ENCODE assay signal across 31 mouse cellular contexts in the genomic region with DNA sequence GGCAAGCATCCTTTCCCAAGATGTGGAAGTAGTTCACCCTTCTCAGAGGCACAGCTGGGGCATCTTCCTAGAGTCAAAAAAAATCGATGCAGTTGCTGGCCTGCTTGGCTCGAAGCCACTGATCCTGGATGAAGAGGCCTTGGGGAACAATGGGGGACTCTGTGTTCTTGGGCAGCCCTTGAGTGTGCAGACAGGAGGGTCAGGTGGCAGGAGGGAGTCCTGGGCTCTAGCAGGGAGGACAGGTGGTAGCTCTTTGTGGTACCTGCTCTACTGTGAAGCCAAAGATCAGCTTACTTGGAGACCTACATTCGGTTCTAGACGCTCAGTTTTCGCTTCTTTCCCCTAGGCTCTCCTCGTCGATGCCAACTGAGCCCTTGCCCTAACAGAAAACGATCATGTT. TPM values are rescaled to one million over a fixed set of nuclear protein-coding genes. Genes with fewer than 3 reads are reported as not detected.
DNase-seq lines count a peak whose midpoint lies in the region; ATAC-seq and TF ChIP-seq lines count a peak whose summit lies in the region.
"Had no signal": no experiment of that assay in that cellular context is flagged by ENCODE, and none has a peak within 500 bp of the region (broad histone marks: within the 10 kb centered on the region; RNA-seq: fewer than 3 reads in every experiment).

No protein-coding gene starts in this region.

- DNase-seq in hindbrain, postnatal 0 days (ENCODE audit: low spot score), result peak; percentile 20
- no peak for DNase-seq in hindbrain, embryonic 10.5 days (ENCODE audit: low spot score)
- DNase-seq in lung, embryonic 14.5 days, result peak; percentile 33
- DNase-seq in lung, postnatal 36 days, result no peak
- DNase-seq in lung, postnatal 0 days (ENCODE audit: low spot score), result no peak
- DNase-seq in lung, postnatal 14 days, result no peak
- peak; percentile 56 for DNase-seq in testis, postnatal 10 days (ENCODE audit: low spot score)
- no peak for DNase-seq in testis, postnatal 14 days (ENCODE audit: low spot score)
- DNase-seq: adrenal gland, adult 2 months; adrenal gland, postnatal 14 days; B cell, adult 2 months; cerebellum, adult 11 months; cerebellum, adult 2 months; cerebellum, adult 9-11 months; cerebellum, postnatal 25 days; gastrocnemius, postnatal 10 days; gastrocnemius, postnatal 36 days; heart, adult 2 months; heart, postnatal 14 days; heart, postnatal 4 days had no signal

- no peak for TF ChIP-seq CTCF in hindbrain, postnatal 0 days (IDR thresholded peaks at IDR 0.05; ENCODE audit: low read depth)
- no peak for TF ChIP-seq CTCF in lung, embryonic 14.5 days (IDR thresholded peaks at IDR 0.05; ENCODE audit: low read depth)
- no peak for TF ChIP-seq CTCF in lung, postnatal 0 days (IDR thresholded peaks at IDR 0.05)

- H3K4me2 ChIP-seq in hindbrain, postnatal 0 days (ENCODE audit: low read depth, low read length), result no peak overlapping the region
- no peak overlapping the region for H3K4me2 ChIP-seq in lung, embryonic 14.5 days
- H3K4me2 ChIP-seq in lung, postnatal 0 days (replicated peaks; ENCODE audit: low read depth, low read length), result no peak overlapping the region
- H3K4me2 ChIP-seq: embryonic facial prominence, embryonic 13.5 days; forebrain, embryonic 13.5 days; heart, embryonic 13.5 days; hindbrain, embryonic 12.5 days; hindbrain, embryonic 15.5 days had no signal

- WGBS in hindbrain, postnatal 0 days, result 70% methylated on average over 8 of the region's 8 CpGs
- 85% methylated on average over 8 of the region's 8 CpGs for WGBS in hindbrain, embryonic 10.5 days
- WGBS in lung, embryonic 14.5 days, result 79% methylated on average over 8 of the region's 8 CpGs
- WGBS in lung, postnatal 0 days, result 64% methylated on average over 8 of the region's 8 CpGs

- H3K9me3 ChIP-seq in hindbrain, postnatal 0 days (ENCODE audit: low read length), result no peaks in the 10 kb centered on the region
- no peaks in the 10 kb centered on the region for H3K9me3 ChIP-seq in hindbrain, embryonic 10.5 days
- H3K9me3 ChIP-seq in lung, embryonic 14.5 days (ENCODE audit: low read depth, low read length), result no peaks in the 10 kb centered on the region
- no peaks in the 10 kb centered on the region for H3K9me3 ChIP-seq in lung, postnatal 0 days (ENCODE audit: low read length)
- H3K9me3 ChIP-seq: embryonic facial prominence, embryonic 13.5 days; forebrain, embryonic 10.5 days; forebrain, embryonic 13.5 days; heart, embryonic 10.5 days; heart, embryonic 13.5 days; hindbrain, embryonic 12.5 days; hindbrain, embryonic 15.5 days had no signal

- no peak overlapping the region for H3K27ac ChIP-seq in hindbrain, postnatal 0 days
- no peak overlapping the region for H3K27ac ChIP-seq in hindbrain, embryonic 10.5 days
- no peak overlapping the region for H3K27ac ChIP-seq in lung, embryonic 14.5 days (ENCODE audit: low read depth)
- H3K27ac ChIP-seq in lung, postnatal 0 days (ENCODE audit: low read length), result no peak overlapping the region; the same call in 1 of the 2 replicates
- H3K27ac ChIP-seq: embryonic facial prominence, embryonic 13.5 days; forebrain, embryonic 10.5 days; forebrain, embryonic 13.5 days; heart, adult 2 months; heart, embryonic 10.5 days; heart, embryonic 13.5 days; hindbrain, embryonic 12.5 days; hindbrain, embryonic 15.5 days had no signal

- no peak overlapping the region for H3K9ac ChIP-seq in hindbrain, postnatal 0 days (replicated peaks; ENCODE audit: low read length)
- no peak overlapping the region for H3K9ac ChIP-seq in lung, embryonic 14.5 days
- no peak overlapping the region for H3K9ac ChIP-seq in lung, postnatal 0 days (replicated peaks; ENCODE audit: low read depth)
- H3K9ac ChIP-seq: embryonic facial prominence, embryonic 13.5 days; forebrain, embryonic 13.5 days; heart, embryonic 13.5 days; hindbrain, embryonic 12.5 days; hindbrain, embryonic 15.5 days had no signal

- no peaks in the 10 kb centered on the region for H3K27me3 ChIP-seq in hindbrain, postnatal 0 days (ENCODE audit: insufficient read depth, low read length)
- H3K27me3 ChIP-seq in hindbrain, embryonic 10.5 days (ENCODE audit: insufficient read depth, poor library complexity, severe bottlenecking), result no peaks in the 10 kb centered on the region
- H3K27me3 ChIP-seq in lung, embryonic 14.5 days (ENCODE audit: insufficient read depth, low read length), result no peaks in the 10 kb centered on the region
- no peaks in the 10 kb centered on the region for H3K27me3 ChIP-seq in lung, postnatal 0 days (replicated peaks; ENCODE audit: insufficient read depth, low read length)
- H3K27me3 ChIP-seq: CH12.LX; embryonic facial prominence, embryonic 13.5 days; forebrain, embryonic 13.5 days; heart, embryonic 13.5 days; hindbrain, embryonic 12.5 days; hindbrain, embryonic 15.5 days had no signal

- no peaks in the 10 kb centered on the region for H3K36me3 ChIP-seq in hindbrain, postnatal 0 days (ENCODE audit: insufficient read depth, low read length)
- H3K36me3 ChIP-seq in hindbrain, embryonic 10.5 days, result no peaks in the 10 kb centered on the region
- no peaks in the 10 kb centered on the region for H3K36me3 ChIP-seq in lung, embryonic 14.5 days (ENCODE audit: insufficient read depth)
- no peaks in the 10 kb centered on the region for H3K36me3 ChIP-seq in lung, postnatal 0 days (ENCODE audit: insufficient read depth, low read length)
- H3K36me3 ChIP-seq: embryonic facial prominence, embryonic 13.5 days; forebrain, embryonic 10.5 days; heart, embryonic 10.5 days; heart, embryonic 13.5 days; hindbrain, embryonic 12.5 days; hindbrain, embryonic 15.5 days had no signal

- no peak overlapping the region for H3K4me3 ChIP-seq in hindbrain, postnatal 0 days (ENCODE audit: low read length)
- H3K4me3 ChIP-seq in hindbrain, embryonic 10.5 days, result no peak overlapping the region
- H3K4me3 ChIP-seq in lung, embryonic 14.5 days (ENCODE audit: low read depth, low read length), result no peak overlapping the region
- no peak overlapping the region for H3K4me3 ChIP-seq in lung, postnatal 0 days (ENCODE audit: low read depth, low read length)
- H3K4me3 ChIP-seq: embryonic facial prominence, embryonic 13.5 days; forebrain, embryonic 10.5 days; forebrain, embryonic 13.5 days; heart, adult 2 months; heart, embryonic 10.5 days; heart, embryonic 13.5 days; hindbrain, embryonic 12.5 days; hindbrain, embryonic 15.5 days had no signal

- TF ChIP-seq EP300 in lung, postnatal 0 days (IDR thresholded peaks at IDR 0.05), result no peak

- H3K4me1 ChIP-seq in hindbrain, postnatal 0 days (ENCODE audit: insufficient read depth, low read length), result no peaks in the 10 kb centered on the region
- H3K4me1 ChIP-seq in hindbrain, embryonic 10.5 days (replicated peaks), result peaks cover 12% of the 10 kb centered on the region
- H3K4me1 ChIP-seq in lung, embryonic 14.5 days (ENCODE audit: insufficient read depth), result no peaks in the 10 kb centered on the region
- no peaks in the 10 kb centered on the region; the same call in 1 of the 2 replicates for H3K4me1 ChIP-seq in lung, postnatal 0 days (ENCODE audit: insufficient read depth, low read depth, low read length)
- H3K4me1 ChIP-seq: forebrain, embryonic 10.5 days; forebrain, embryonic 13.5 days; hindbrain, embryonic 15.5 days had no signal

- ATAC-seq in hindbrain, postnatal 0 days, result no peak
- ATAC-seq in lung, embryonic 14.5 days (ENCODE audit: insufficient read depth), result 0 out of 2 replicates have a peak, but pooled peaks have one; percentile 44
- ATAC-seq in lung, postnatal 0 days, result peak; percentile 16; the same call in 1 of the 2 replicates
- ATAC-seq: forebrain, embryonic 13.5 days; forebrain, embryonic 16.5 days had no signal

RNA-seq across cellular contexts. Expression of gene Slc44a3, which starts 26.0 kb away (rescaled TPM):
- total RNA-seq in hindbrain, postnatal 0 days (2014; rRNA removed), result 0.14 and 0.68 TPM in 2 replicates
- polyA plus RNA-seq in hindbrain, postnatal 0 days (2015; fragmentation: Nextera tagmentation; extraction: Ambion mirVana), result 0.51 and 0.96 TPM in 2 replicates
- 0.33 and 0.98 TPM in 2 replicates for polyA plus RNA-seq in hindbrain, embryonic 10.5 days (2016; fragmentation: Nextera tagmentation; extraction: Ambion mirVana)
- 12.0 and 12.2 TPM in 2 replicates for polyA plus RNA-seq in lung, embryonic 14.5 days (2014; fragmentation: Nextera tagmentation; extraction: Ambion mirVana)
- 45.4 and 48.7 TPM in 2 replicates for polyA plus RNA-seq in lung, postnatal 0 days (2015; fragmentation: Nextera tagmentation; extraction: Ambion mirVana)
- total RNA-seq: CH12.LX; gastrocnemius, adult 18-20 months; gastrocnemius, postnatal 36 days; granulocyte monocyte progenitor cell, adult 5-6 weeks; heart, adult 2 months had no signal

Comparison
In these comparisons a context has a peak if more than half of its experiments do, and no peak if none do; other contexts are left out.
1. DNase-seq: peak in hindbrain, postnatal 0 days (single experiment), lung, embryonic 14.5 days (single experiment) and testis, postnatal 10 days (single experiment); none in hindbrain, embryonic 10.5 days (single experiment), lung, postnatal 36 days (single experiment), lung, postnatal 0 days (single experiment), lung, postnatal 14 days (single experiment) and testis, postnatal 14 days (single experiment).